Mouse (Mus musculus): ENCODE results near the gene Dmtf1. TPM values are rescaled to one million over a fixed set of nuclear protein-coding genes. Genes with fewer than 3 reads are reported as not detected.

Dmtf1 gene
- 11.9 and 12.3 TPM in 2 replicates for polyA plus RNA-seq (2015; fragmentation: Nextera tagmentation; extraction: Ambion mirVana)

DNA sequence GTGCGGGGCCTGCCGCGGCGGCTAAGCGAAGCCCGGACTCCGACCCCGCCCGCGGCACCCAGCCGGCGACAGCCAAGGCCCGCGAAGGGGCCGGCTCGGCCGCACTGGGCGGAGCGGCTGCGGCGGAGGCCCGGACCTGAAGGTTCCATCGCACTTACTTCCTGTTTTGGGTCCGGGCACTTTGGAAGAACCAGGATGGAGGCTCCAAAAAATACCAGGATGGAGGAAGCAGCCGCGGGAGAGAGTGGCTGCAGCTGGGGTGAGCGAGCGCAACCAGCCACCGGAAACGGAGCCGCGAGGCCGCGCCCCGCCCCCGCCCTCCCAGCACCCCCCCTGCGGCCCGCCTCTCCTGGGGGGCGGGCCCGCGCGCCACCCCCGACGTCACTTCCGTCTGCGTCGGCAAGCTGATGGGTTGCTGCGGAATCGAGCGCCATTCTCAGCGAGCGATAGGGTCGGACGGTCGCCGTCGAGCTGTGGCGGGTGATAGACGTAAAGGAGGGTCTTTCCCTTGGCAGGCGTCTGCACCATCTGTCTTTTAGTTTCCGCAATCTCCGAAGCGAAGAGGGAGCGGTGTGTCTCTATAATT is at the start of gene Dmtf1:
TSS of gene Dmtf1 (minus strand) at position 321 of the 586 bp plus-strand sequence.

DNA sequence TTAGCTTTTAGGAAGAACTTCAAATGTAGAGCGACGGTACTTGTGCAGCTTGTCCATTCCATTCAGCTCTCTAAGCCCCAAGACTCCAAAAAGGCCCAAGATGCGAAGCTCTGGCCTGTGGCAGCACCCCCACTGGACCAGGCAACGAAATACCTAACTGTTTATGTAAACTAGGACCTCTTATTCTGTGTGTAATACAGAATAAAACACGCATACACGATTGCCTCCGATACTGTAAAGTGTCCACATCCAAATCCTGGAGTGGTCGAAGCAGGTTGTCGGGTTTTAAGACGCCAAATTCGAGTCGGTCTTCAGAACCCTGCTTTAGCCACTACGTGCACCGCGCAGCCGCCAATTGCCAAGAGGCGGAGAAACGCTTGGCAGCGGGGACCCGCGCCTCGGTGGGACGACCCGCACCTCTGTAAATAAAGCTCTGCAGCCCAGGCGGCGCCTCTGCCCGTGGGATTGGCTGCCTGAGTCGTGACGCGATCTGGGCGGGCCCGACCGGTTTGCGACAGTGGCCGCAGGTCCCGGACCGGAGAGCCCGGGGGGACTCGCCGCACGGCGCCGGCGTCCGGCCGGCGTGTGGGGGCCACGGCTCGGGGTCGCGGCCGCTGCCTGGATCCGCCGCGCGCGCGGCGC is 61.2 kb downstream of the Dmtf1 start, which contains the start of gene Tmem243:
TSS of gene Tmem243 (plus strand) at position 462 of the 642 bp plus-strand sequence.

Other genes starting within 250 kb of the Dmtf1 start
- gene Crot, start 164.5 kb downstream of the Dmtf1 start, polyA plus RNA-seq (2015; fragmentation: Nextera tagmentation; extraction: Ambion mirVana) = 39.7 and 39.9 TPM in 2 replicates
- 13.8 and 14.3 TPM in 2 replicates for gene Tmem243, start 61.1 kb downstream of the Dmtf1 start, polyA plus RNA-seq (2015; fragmentation: Nextera tagmentation; extraction: Ambion mirVana)
- 0.36 and 0.41 TPM in 2 replicates for gene 9330182L06Rik, start 104.3 kb upstream of the Dmtf1 start, polyA plus RNA-seq (2015; fragmentation: Nextera tagmentation; extraction: Ambion mirVana)